Mouse (Mus musculus): ENCODE measurements around the gene Agl.
"Not testable (repeated sequence)": the region's sequence is repeated elsewhere in the genome, so short reads cannot be mapped to it uniquely, and the experiment has no call there.

Gene Agl

GRCm38 (mm10) chr3:116748391-116749170, 59.4 kb downstream of the Agl start:
- DNase-seq (ENCODE audit: low spot score in 2 of 2) = peak; percentile 16 to 35

GRCm38 (mm10) chr3:116747648-116748047, 60.3 kb downstream of the Agl start:
- not testable (repeated sequence) for DNase-seq (ENCODE audit: low spot score in 2 of 2)

- no peak for DNase-seq (ENCODE audit: low spot score in 2 of 2)
Measured at GRCm38 (mm10) chr3:116740963-116741362, 67.0 kb downstream of the Agl start.

DNA sequence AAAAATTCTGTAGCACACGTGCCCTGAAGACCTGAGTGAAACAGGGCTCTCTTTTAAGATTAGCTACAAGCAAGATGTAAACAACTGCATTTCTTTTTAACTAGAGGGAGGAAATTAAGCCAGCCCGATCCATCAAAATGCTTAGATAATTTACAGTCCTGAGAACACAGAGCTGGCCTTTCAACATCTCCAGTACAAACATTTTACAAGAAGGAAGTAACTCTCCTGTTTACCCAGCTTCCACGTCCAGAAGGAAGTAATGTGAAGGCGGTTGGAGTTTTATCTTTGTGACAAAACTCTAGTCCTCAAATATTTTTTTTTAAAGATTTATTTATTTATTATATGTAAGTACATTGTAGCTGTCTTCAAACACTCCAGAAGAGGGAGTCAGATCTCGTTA, 67.9 kb downstream of the Agl start:
- no peak for DNase-seq (ENCODE audit: low spot score in 2 of 2)

GRCm38 (mm10) chr3:116737326-116737731, 70.6 kb downstream of the Agl start:
- peak in 1 of 2 experiments; percentile 16 for DNase-seq (ENCODE audit: low spot score in 2 of 2)

GRCm38 (mm10) chr3:116729483-116730174, 78.3 kb downstream of the Agl start:
- no peak for DNase-seq (ENCODE audit: low spot score in 2 of 2)

DNA sequence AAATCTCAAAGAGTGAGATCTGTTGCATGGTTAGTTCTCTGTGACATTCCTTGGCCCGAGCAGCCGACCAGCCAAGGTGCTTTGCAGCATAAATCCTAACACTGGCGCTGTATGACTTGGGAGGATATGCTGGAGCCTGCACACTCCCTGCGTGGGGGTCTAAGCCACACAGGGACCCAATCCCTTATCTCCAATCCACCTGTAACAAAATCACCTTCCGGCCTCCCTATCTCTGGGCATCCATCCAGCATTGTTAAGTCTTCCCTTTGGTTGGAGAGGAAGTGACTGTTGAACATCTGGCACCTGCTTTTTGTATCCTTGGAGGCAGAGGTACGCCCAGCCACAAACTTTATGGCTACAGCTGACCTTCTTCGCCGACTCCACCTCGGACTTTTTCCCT, 81.2 kb downstream of the Agl start:
- no peak for DNase-seq (ENCODE audit: low spot score in 2 of 2)

GRCm38 (mm10) chr3:116723496-116724481, 84.2 kb downstream of the Agl start:
- DNase-seq (ENCODE audit: low spot score in 2 of 2) = no peak

DNA sequence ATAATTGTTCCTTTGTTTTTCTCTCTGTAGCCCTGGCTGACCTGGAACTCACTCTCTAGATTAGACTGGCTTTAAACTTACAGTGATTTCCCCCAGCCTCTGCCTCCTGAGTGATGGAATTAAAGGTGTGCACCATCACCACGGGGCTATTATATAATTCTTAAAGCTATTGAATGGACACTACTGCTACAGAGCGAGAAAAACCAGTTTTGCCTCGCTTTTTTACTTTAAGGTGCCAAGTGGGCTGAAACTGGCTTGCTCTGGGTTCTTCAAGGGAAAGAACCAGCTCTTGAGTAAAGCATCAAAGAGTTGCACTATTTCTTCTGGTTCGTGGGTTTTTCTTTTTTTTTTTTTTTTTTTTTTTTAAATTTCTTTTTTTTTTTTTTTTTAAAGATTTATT, 85.0 kb downstream of the Agl start:
- no peak for DNase-seq (ENCODE audit: low spot score in 2 of 2)

GRCm38 (mm10) chr3:116718951-116719350, 89.0 kb downstream of the Agl start:
- no peak for DNase-seq (ENCODE audit: low spot score in 2 of 2)

GRCm38 (mm10) chr3:116713031-116713430, 94.9 kb downstream of the Agl start:
- no peak for DNase-seq (ENCODE audit: low spot score in 2 of 2)

DNA sequence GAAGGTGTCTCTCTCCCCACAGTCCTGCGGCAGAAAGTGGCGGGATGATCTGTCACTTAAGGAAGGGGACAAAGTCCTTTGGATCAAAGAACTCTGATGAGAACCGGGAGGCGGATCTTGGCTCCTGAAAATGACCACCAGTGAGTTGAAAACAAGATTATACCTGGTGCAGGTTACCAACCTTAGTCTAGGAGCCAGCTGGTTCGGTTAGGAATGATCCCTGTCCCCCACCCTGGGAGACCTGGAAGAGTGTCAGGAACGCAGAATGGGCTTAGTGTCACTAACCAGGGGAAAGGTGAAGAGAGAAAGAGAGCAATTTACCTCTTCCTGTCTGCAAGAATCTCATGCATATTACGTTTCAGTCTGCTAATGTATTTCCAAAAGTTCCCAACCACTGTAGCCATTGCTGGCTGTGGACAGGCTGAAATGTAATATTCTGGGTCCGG, 95.5 kb downstream of the Agl start, which contains the start of gene Slc35a3:
Slc35a3 (minus strand) TSS at position 396 of the 446 bp plus-strand sequence.
- no peak for DNase-seq (ENCODE audit: low spot score in 2 of 2)

- DNase-seq (ENCODE audit: low spot score in 2 of 2) = peak; percentile 74 to 81
Measured at GRCm38 (mm10) chr3:116711624-116712435, 96.1 kb downstream of the Agl start.

DNA sequence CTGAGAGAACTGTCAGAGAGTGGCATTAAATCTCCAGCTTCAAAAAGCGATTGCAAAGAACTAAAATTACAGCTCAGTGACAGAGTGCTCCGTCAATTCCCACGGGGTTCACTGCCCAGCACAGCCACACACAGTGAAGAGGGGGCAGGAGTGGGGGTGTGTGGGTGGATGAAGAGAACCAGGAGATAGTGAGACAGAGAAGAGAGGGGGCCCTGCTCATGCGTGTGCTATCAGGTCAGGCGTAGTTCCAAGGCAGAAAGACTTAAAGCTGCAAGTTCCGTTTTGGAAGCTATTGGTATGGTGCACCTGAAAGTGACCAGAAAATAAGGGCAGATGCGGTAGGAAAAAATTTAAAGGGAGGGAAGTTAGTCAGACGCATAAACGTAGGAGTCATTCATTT, 97.0 kb downstream of the Agl start:
- no peak for DNase-seq (ENCODE audit: low spot score in 2 of 2)

DNA sequence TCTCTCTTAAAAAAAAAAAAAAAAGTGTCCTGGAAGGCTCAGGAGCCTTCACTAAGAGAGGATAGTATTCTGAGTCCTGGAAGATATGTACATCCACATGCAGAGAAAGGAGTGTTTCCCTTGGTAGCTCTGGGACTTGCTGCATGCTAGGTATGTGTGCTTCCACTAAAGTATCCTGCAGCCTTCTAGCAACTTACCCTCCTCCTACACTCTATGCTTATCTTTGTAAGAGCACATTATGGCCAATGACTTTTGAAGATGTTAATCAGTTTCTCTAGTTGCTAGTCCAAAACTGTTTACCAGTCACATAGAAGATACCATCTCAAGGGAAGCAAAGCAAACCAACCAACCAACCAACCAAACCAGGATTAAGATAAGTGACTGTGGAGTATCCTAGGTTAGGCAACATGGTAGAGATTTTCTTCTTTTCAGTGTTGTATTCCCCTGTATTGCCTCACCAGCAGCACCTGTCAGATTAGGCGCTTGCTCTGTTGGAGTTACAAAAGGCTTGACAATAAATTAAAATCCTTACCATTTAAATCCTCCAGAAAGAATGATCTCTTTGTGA, 102.2 kb downstream of the Agl start:
- no peak for DNase-seq (ENCODE audit: low spot score in 2 of 2)

DNA sequence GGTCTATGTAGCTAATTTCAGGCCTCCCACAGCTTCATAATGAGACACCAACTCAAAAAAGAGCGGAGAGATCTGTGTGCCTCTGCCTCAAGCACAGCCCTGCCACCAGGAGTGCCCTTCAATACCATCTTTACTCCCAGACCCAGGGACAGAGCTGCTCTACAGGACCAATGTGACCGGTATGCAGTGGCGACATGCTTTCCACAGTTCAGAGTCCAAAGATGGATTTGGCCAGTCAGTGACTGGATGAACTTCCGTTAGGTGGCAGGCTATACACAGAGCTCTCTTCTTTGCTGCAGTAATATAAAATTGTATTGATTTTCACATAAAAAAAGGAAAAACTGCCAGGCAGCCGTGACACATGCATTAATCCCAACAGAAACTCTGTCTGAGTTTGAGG, 104.1 kb downstream of the Agl start:
- DNase-seq (ENCODE audit: low spot score in 2 of 2) = no peak

DNA sequence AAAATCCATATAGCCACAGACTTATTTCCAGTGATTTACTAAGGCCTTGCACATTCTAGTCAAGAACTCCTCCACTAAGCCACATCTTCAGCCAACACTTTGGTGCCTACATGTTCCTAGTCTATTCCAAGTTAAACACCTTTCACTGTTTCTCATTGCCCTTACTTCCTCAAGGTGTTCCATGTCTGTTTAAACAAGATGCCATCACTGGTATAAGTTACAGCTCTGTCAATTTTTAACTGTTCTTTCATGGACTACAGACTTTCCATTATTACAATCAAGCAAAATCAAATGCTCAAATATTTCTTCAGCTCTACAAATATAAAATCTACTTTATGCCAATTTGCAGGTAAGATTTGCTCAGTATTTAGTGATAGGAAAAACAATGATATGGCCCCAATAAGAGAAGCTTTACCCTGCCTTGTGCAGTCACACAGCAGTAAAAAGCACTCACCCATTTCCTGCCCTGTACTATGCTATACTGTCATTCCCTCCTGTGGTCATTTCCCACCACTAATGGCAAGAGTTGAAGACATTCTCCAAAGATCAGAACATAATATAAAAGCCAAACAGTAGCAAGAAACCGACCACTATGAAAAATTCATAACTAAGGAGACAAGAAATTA, 105.2 kb downstream of the Agl start:
- no peak for DNase-seq (ENCODE audit: low spot score in 2 of 2)

- no peak for DNase-seq (ENCODE audit: low spot score in 2 of 2)
Measured at GRCm38 (mm10) chr3:116701601-116702000, 106.4 kb downstream of the Agl start.

GRCm38 (mm10) chr3:116698786-116699185, 109.2 kb downstream of the Agl start:
- DNase-seq (ENCODE audit: low spot score in 2 of 2) = no peak

DNA sequence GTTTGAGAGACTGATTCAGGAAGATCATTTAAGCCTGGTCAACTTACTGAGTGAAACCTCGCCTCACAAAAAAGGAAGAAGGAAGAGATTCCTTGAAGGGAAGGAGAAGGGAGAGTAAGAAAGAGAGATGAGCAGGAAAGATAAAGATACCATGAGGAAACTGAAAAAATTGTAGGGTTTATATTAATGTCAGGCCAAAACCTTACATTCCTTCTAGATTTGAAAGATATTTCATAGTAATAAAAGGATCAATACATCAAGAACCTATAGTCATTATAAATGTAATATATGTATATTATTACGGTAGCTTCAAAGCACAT, 112.3 kb downstream of the Agl start:
- DNase-seq (ENCODE audit: low spot score in 2 of 2) = no peak
